Mouse (Mus musculus): ENCODE data around the gene Homez.

Homez gene

DNA sequence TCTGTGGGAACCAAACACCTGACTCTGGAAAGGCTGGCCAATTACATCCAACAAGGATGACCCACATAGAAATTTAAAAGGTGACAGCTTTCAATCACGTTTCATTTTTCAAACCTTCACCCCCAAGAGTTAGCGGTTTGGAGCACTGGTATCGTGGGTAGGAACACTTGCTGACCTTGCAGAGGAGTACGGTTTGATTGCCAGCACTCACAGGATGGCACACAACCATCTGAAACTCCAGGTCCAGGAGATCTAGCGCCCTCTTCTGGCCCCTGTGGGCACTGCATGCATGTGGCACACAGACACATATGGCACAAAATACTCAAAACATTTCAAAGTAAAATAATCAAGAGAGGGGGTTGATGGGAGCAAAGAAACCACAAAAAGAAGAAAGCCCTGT, 3.8 kb downstream of the Homez start:
- DNase-seq = peak; percentile 41

DNA sequence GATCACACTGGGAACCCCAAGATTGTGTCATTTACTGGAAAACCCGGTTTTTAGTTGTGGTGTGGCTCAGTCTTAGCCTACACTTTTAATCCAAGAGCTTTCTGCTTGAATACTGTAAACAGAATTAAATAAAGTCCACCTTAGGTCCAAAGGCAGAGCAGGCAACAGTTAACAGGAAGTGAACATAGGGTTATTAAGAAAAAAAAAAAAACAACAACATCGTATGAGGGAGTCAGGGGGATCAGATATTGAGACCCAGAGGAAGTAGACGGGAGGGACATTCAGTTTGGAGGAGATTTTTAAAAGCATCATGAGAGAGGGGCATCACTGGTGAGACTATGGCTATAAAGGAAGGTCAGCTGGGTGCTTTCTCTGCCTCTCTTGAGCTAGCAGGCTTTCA, 4.5 kb downstream of the Homez start:
- DNase-seq = no peak

DNA sequence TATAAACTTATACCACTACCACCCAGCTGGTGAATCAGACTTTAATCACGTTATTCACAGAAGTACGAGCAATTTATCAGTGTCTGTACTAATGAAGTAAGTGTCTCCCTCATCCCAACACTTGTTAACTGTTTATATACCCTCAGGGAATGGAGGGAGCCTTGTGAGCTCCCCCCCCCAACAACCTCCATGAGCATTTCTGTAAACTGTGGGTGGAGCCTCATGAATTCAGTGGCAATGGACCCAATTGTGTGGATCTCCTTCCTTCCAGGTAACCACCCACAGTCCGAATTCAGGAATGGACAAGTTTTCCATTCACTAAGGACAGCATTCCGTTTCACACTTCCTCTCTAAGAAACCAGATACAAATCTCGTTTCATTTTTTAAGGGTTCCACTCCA, 5.1 kb downstream of the Homez start:
- DNase-seq = no peak

DNA sequence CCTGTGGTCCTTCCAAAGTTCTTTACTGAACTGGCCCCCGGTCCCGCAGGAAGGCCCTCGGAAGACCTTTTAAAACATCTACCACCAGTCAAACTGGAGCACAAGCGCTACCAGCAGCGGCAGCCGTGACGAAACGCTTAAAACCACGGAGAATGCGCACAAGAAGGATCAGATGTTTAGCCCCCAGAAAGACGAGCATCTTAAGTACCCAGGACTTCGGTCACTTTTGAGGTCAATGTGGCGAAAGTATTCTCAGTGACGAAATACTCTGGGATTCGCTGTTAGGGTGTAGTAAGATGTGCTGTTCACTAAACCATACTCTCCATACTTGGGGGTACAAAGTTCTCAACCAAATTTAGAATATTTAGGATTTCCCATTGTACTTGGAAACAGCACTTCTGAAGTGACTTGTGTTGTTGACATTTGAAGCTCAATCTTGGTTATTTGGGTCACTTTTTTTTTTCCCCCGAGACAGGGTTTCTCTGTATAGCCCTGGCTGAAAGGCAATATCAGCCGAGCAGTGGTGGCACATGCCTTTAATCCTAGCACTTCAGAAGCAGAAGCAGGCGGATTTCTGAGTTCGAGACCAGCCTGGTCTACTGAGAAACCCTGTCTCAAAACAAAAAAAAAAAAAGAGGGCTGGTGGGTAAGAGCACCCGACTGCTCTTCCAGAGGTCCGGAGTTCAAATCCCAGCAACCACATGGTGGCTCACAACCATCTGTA, 6.3 kb downstream of the Homez start:
- peak; percentile 39 for DNase-seq

DNA sequence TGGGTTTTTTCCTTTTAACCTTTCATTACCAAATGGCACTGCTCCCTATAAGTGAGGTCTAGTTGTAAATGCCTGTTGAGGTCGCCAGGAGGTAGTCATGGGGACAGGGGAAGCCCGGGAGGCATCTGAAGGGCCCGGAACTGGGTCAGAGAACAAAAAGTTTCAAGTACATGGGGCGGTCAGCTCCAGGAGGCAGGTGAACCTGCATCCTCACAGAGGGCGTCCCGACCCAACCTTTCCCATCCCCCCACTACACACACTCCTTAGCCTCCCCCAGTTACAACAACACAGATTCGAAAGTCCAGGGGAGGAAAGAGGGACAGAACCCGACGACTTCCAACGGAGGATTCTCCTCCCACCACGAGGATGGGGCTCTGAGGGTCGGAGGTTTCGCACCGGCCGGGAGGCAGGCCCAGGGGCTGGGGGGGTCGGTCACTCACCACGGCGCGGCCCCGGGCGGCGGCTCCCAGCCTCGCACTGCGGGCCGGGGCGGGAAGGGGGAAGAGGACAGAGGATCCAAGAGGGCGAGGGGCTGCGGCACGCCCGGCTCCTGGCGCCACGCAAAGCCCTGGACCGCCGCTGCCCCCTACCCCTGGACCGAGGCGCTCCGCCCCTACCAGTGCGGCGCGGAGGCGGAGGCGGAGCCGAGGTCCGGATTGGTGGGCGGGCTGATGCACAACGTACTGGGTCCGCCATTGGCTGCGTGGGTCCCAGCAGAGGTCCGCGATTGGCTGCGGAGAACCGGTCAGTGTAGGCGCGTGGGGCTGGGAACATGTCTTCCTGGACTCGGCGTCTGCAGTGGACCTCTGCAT, 7.1 kb downstream of the Homez start:
- DNase-seq = peak; percentile 96

GRCm38 (mm10) chr14:54860511-54860910, 10.2 kb downstream of the Homez start:
- peak; percentile 65 for DNase-seq

DNA sequence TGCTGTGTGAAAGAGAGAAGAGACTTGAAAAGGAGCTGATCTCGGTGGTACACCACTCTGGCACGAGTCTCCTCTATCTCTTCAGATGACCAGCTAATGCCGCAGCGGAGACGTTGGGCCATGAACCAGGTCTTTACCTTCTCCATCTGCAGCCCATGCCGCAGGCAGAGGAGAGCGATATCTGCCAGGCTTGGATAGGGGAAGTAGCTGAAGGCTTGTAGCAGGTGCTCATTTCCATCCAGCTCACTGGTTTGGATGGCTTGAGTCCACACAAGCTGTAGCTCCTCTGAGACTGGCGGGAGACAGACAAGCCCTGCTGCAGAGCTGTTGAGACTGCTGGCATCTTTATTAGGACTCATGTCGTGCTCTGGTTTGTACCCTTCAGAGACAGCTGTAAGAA, 12.9 kb downstream of the Homez start:
- DNase-seq = no peak

DNA sequence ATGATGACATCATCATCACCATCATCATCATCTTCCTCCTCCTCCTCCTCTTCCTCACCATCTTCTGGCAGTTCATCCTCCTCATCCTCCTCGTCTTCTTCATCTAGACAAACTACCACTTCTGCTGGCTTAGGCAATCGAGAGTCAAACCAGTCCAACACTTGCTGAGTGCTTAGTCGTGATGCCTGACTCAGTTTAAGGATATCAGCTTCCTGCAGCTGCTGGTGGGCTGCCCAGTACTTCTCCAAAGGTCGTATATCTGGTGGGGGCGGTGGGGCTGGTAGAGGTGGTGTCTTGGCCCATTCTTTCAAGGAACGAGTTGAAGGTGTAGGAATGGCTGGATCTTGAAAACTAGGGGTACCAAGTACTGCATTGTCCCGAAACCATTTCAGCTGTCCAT, 14.1 kb downstream of the Homez start:
- DNase-seq = no peak

DNA sequence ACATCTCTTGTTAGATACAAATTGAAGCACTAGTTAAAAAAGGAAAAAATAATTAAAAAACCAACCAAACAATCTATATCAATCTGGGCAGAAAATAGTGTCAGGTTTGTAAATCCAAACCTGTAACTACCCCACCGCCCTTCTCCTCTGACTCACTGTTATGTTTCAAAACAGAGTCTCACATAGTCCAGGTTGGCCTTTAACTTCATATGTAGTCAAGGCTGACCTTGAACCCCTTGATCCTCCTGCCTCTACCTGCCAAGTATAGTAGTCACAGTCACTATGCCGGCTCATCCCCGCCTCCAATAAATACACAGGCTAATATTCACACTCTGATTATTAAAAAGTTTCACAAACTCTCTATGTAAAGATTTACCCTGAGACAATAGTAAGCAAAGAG, 15.0 kb downstream of the Homez start:
- no peak for DNase-seq

DNA sequence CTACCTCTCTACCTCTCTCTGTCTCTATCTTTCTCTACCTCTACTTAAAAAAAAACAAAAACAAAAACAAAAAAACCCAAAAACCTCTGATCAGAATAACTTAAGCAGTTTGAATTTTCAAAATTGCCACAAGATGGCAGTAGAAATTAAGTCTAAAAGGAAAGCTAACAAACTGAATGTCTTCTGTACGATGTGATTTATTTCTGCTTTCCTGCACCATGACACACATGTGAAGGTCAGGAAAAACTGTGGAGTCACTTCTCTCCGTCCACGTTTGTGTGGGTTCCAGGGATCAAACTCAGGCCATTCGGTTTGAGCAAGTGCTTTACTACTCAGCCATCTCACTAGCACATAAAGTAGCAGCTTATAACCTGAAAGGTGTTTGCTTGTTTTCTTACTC, 27.3 kb downstream of the Homez start:
- DNase-seq = peak; percentile 80

DNA sequence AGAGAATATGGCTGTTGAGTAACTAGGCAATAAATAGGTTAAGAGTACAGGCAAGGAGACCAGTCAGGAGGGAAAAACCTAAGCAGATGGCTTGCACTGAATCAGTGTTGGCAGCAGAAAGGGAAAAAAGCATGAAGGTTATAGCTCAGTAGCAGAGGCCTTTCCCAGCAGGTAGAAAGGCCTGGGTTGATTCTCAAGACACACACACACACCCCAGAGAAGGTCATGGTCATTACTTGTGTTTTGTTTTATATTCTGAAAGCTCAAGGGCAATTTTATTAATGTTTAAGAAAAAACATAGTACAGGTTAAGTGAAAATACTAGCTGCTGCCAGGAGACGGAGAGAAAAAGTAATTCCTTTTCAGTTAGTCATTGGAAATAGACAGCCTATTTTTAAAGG, 47.0 kb downstream of the Homez start:
- DNase-seq = no peak

DNA sequence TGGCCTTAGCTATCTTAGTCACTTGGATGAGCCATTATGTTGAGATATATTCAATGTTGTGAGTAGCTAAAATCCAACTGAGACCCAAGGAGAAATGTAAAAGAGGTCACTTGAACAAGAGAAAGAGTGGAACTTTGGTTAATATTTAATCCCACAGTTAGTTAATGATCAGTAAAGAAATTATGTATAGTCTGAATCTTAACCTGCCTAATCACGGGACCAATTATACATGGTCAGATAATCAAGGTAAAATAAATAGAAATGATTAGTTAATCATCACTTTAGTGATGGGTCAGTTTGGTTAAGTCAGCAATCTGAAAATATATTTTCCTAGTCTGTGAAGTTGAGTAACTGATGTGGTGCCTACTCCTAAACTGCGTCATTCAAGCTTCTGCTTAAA, 48.5 kb downstream of the Homez start:
- DNase-seq = no peak

GRCm38 (mm10) chr14:54817791-54818190, 53.0 kb downstream of the Homez start:
- peak; percentile 49 for DNase-seq

GRCm38 (mm10) chr14:54815737-54816136, 55.0 kb downstream of the Homez start:
- DNase-seq = no peak

GRCm38 (mm10) chr14:54813991-54814390, 56.8 kb downstream of the Homez start, which contains the start of gene Rnf212b:
Gene Rnf212b, plus strand, starts transcription at chr14:54814141.
- no peak for DNase-seq

DNA sequence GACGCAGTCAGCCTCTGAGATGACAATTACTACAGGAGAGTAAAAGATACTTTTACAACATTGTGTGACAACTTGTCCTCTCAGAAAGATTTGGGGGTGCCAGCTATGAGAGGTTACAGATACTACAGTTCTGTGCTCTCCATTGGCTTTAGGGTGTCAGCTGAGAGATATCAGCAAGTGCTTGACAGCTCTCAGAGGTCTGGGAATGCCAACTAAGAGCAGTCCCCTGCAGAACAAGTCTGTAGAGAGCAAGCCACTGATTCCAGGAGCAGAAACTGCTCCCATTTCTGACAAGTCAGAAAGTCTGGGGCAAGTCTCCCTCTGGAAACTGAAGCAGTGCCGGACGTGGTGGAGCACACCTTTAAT, 61.1 kb downstream of the Homez start:
- no peak for DNase-seq

DNA sequence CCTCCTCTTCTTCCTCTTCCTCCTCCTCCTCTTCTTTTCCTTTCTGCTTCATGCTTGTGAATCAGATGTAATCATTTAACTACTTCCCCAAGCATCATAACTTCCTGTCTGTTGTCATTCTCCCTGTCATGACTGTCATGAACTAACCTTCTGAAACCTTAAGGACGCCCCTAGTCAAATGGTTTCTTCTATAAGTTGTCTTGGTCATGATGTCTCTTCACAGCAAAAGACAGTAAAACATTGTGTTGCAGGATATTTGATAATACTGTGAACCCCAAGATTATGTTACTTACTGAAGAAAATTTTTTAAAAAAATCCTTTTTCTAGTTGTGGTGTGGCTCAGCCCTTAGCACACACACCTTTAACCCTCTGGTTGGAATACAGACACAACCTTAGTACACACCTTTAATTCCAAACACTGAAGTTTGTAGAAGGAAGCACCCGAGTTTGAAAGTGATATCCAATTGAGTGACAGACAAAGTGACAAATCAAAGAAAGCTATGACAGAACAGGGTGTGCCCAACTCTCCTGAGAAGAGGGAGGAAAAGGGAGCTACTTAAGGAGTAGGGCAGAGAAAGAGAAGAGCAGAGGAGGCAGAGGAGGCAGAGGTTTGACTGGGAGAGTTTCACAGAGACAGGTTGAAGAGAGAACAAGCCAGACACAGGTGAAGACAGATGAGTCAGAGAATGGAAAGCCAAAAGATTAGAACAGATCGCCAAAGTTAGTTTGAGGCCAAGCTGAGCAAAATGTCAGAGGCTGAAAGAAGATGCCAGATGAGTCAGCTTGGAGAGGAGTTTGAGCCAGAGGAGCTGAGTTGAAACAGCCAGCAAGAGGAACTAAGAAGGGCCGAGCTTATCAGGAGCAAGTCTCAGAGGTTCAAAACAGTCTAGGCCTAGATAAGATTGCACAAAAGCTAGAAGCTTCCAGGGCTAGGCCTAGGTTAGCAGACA, 61.8 kb downstream of the Homez start:
- DNase-seq = no peak

DNA sequence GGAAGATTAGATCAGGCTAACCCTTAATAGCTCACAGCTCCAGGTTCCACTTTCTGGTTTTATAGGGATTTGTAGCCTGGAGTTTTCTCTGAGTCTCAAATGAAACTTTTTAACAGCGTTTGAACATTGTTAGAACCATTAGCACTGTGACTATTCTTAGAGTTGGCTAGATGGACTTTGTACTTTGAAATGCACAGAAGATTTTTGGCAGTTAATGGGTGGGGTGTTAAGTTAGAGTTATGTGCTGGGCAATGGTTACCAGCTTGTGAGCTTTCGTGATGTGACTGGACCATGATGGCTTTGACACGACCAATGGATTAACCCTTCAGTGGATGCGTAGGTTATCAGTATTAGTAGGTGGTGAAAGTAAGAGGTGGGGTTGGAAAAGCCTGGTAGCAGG, 64.6 kb downstream of the Homez start:
- DNase-seq = no peak
